Mouse (Mus musculus) T-helper 1 cell (primary cell): ENCODE results near the gene Cd3eap.

Experiments
- in situ Hi-C: fragments of 300-600 bp; cut with MboI, MseI; formaldehyde crosslinking; loops from one replicate; pipeline ENCODE4 v1.15.1; 2025; ENCODE audit warnings: high pct_unique_total_duplicates

Gene Cd3eap

DNA sequence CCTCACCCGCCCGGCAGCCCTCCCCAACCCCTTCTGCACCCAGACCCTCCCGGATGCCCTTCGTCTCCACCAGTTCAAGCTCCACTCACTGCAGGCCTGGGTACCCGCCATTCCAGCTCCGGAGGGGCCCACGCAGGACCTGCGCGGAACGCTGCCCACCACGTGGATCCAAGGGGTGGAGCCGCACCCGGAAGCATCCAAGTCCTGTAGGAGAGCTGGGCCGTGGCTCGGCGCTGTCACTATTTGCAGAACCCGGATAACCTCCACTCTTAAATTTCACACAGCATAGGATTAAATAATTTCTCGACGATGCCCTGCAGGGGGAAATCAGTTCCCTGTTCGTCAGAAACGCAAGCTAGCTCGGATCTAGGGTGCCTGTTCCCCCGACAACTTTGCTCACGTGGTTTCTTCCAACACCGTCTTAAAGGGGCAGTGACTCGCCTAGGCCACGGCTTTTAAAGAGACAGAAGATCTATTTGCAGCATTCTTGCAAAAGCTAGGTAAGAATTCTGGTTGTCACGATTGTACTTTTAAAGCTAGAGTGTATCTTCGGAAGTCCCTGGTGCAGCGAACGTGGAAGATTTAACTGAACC, at the start of gene Cd3eap, which contains the start of gene Ppp1r13l:
Gene Cd3eap, minus strand, starts transcription at position 185 of the 593 bp plus-strand sequence.
Gene Ppp1r13l, plus strand, starts transcription at position 451 of the 593 bp plus-strand sequence.
- in situ Hi-C loops = no loop called here

DNA sequence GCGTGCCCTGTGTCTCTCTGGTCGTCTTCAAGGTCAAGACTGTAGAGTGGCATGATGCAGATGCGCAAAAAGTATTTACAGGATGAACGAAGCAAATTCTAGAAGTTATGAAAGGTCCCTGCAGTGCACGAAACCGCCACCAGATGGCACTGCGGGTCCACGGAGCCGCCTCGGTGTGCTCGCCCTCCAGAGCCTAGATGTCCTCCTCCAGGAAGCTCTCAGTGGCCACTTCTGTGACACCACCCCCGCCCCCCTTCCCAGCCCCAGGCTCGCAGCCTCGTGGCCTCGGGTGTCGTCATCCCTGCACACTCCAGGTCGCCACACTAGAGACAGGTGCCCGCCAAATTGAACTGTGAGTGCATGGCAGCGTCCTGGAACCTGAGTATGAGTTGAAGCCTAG, 46.1 kb upstream of the Cd3eap start:
- in situ Hi-C loops = no loop called here

DNA sequence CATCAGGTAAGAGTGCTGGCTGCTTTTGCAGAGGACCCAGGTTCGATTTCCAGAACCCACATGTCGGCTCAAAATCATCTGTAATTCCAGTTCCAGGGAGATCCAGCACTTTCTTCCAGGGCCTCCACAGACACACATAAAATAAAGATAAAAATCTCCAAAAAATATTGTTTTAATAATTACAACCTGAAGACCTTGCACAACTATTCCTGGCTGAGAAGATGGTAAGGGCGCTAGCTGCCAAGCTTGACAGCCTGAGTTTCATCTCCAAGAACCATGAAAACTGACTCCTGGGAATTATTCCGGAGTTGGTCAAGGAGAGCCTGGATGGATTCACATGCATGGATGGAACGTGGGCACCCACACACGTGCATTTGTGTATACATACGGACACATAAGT, 45.2 kb upstream of the Cd3eap start, which contains the start of gene Ckm:
Gene Ckm, plus strand, starts transcription at position 301 of the 400 bp plus-strand sequence.
- in situ Hi-C loops = no loop called here

DNA sequence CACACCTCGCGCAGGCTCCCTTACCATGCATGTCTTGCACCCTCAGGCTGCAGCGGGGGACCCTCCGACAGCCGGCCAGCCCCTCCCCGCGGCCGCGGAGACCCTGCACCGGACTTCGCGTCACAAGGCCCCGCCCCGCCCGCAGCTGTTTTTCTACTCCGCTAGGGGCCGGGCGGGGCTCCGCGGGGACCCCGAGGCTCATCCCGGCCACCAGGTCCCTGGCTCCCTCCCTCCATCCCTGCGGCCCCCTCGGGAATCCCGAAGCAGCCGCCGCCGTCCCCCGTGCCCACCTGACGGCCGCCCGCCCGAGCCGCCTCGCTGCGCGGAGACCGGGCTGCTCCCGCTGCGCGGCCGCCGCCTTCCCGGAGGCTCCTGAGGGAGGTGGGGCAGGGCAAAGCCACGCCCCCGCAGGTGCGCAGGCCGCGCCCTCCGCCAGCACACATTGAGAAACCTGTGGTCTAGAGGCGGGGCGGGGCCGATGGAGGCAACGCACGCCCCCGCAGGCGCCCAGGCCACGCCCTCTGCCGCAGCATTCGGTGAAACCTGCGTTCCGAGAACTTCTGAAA, 44.5 kb upstream of the Cd3eap start, which contains the start of gene Klc3:
Gene Klc3, minus strand, starts transcription at position 374 of the 566 bp plus-strand sequence.
- in situ Hi-C loops = no loop called here

DNA sequence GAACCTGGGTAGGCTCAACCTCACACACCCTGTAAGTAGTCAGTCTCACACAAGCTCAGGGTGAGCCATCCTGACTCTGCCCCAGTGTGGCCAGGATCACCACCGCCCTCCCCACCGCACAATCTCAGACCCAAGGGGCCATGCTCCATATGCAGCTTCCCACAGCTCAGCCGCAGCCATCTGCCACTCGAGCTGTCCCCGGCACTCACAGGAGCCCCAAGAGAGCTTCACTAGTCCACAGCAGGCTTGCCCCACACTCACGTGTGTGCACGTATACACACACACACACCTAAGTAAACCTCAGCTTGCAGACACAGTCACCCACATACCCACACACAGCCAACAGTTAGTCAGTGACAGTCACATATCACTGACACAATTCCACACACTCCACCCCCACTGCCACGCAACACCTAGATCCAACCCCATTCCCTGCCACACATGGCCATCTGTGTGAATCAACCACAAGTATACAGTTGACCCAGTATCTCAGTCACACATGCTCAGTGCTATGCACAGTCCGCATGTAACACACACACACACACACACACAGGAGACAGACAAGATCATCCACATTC, 43.3 kb upstream of the Cd3eap start:
- in situ Hi-C loops = no loop called here

DNA sequence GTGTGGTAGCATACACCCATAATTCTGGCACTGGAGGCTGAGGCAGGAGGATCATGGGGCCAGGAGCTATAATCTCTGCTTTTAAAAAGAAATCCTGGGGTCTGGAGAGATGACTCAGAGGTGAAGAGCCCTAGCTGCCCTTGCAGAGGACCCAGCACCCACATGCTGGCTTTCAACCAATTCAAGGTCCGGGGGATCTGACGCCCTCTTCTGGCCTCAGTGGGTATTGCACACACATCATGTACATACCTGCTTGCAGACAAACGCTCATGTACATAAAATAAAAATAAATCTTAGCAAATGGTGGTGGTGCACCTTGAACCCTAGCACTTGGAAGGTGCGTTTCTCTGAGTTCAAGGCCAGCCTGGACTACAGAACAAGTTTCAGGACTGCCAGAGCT, 41.7 kb upstream of the Cd3eap start:
- in situ Hi-C loops = no loop called here

DNA sequence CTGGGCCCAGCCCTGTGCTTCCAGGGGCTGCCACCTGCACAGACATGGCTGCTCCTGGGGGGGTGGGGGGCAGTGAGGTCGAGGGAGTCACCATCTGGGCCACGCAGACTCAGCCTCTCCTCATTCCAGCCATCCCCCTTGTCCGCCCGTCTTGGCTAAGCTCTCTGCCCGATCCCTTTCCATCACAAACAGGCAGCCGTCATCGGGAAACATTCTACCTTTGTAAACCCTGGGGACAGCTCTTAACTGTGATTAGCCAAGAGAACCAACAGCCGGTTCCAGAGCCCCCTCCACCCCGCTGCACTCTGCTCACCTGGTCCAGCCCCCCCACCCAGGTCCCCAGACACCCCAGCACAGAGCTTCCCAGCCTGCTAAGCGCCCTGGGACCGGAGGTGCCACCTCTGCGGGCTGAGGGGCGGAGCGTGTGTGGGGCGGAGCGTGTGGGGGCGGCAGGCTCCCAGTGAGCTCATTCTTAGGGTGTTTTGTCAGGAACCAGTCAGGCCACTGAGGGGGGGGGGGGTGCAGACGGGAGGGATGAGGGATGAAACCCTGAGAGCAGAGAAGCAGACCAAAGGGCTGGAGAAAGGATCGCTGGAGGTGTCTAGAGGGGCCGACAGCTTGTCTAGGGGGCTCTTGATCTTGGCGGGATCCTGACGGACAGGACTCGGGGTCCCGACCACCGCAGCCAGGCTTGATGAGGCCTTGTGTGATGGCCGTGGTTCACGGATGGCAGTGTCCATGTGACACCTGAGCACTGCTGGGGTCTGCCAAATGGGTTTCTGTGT, 40.4 kb upstream of the Cd3eap start:
- in situ Hi-C loops = no loop called here

- in situ Hi-C loops = no loop called here
Observed at GRCm38 (mm10) chr7:19394484-19394883, 35.2 kb upstream of the Cd3eap start.

- in situ Hi-C loops = no loop called here
Observed at GRCm38 (mm10) chr7:19388699-19389413, 29.6 kb upstream of the Cd3eap start.

- in situ Hi-C loops = no loop called here
Observed at GRCm38 (mm10) chr7:19383708-19384107, 24.4 kb upstream of the Cd3eap start.

DNA sequence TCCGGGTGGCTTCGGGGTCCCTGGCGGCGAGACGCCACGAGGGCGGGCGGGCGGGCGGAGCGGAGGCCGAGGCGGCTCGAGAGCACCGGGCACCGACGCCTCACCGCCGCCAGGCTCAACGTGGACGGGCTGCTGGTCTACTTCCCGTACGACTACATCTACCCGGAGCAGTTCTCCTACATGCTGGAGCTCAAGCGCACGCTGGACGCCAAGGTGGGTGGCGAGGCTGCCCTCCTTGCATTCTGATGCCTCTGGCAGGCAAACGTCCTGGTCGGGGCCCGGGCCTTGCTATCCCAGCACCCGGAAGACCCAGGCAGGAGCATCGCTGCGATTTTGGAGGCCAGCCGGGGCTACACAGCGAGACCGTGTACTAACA, 22.9 kb upstream of the Cd3eap start:
- in situ Hi-C loops = no loop called here

- in situ Hi-C loops = no loop called here
Observed at GRCm38 (mm10) chr7:19381377-19382165, 22.3 kb upstream of the Cd3eap start, which contains the start of gene Ercc2. Gene Ercc2, plus strand, starts transcription at chr7:19382010.

DNA sequence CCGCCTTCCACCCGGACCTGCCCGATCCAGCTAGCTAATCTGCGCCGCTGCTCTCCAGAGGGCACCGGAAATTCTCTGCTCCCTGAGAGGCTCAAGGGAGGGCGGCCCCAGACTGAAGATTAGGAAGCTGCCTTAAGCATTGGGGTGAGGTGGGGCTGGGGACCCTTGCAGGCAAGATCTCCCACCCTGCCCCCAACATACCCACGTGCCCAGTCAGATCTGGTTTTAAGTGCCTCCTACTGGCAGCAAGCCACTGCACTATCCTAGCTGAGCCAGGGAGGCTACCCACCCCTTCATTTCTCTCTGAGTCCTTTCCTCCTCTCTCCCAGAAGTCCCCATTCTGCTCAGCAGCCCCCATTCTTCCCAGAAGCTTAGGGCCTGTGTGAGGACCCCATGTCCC, 18.8 kb upstream of the Cd3eap start:
- in situ Hi-C loops = no loop called here

DNA sequence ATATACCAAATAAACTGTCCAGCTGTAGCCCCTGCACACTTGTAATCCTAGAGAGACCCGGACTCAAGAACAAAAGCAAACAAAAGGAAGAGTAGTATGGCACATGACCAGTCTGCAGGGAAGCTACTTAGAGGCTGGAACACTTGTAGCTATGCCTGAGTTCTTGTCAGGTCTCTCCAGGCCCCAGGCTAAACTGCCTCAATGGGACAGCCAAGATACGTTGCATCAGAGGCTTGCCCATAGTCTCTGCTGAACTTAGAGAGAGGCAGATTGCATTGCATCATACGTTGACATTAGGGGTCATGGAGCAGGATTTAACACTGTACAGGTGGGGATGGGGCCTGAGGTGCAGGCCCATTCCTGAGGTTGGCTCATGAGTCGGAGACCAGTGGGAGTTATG, 16.7 kb upstream of the Cd3eap start:
- in situ Hi-C loops = no loop called here

DNA sequence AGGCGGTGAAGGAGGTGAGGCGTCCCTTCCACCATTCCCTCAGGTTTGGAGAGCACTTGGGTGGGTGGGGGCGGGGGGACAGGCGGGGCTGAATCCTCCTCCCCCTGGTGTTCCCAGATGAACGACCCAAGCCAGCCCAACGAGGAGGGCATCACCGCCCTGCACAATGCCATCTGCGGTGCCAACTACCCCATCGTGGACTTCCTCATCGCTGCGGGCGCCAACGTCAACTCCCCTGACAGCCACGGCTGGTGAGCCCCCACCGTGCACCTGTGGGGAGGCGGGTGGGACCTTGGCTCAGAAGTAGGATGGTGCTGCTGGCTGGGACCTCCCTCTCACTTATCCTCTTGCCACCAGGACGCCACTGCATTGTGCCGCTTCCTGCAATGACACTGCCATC, 16.1 kb upstream of the Cd3eap start:
- in situ Hi-C loops = no loop called here

DNA sequence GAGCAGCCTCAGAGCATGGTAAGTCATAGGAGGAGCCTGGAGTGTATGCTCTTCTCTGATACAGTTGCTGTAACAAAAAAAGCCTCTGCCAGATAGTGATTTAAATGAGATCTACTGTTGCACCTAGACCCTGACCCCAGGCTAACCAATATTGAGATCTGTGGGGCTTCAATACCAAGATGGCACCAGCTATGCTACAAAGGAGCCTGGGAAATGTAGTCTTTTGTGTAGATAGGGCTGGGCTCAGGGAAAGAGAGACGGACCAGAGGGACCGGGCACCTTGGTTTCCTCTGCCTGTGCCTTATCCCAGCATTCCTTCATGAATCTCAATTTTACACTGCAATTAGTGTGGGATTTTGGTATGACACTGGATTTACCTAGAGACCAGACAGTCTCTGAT, 14.1 kb upstream of the Cd3eap start:
- in situ Hi-C loops = no loop called here

- in situ Hi-C loops = no loop called here
Observed at GRCm38 (mm10) chr7:19369823-19370425, 10.6 kb upstream of the Cd3eap start.

DNA sequence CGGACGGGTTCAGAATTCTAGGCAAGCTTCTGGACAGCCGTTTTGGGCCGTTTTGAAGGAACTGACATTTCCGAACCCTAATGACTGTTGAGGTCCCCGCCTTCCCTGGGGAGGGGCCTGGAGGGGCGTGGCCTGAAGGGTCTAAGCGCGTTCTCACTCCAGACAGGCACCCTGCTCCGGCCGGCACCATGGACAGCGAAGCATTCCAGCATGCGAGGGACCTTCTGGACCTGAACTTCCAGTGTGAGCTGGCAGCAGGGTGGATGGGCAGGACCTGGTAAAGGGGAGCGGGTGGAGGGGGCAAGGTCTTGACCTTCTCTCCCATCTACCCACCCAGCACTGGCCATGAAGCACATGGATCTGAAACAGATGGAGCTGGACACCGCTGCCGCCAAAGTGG, 9.1 kb upstream of the Cd3eap start:
- in situ Hi-C loops = no loop called here

- in situ Hi-C loops = no loop called here
Observed at GRCm38 (mm10) chr7:19365376-19365775, 6.1 kb upstream of the Cd3eap start.

- in situ Hi-C loops = no loop called here
Observed at GRCm38 (mm10) chr7:19363881-19364280, 4.6 kb upstream of the Cd3eap start.

DNA sequence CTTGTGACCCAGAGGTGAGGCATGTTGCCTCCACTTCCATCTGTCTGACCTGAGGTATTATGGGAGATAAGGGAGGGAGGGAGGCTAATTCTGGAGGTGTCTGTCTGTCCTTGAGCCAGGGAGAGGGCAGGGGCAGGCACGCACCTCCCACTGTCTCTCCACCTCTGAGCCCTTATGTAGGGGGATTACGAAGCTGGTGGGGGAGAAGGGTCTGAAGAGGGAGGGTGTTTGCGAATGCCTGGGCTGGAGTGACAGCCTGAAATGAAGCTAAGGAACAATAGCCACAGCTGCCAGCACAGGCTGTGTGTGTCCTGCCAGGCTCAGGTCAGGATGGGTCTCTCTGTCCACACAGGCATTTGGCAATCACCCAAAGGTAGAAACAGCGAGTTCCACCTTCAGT, 3.0 kb upstream of the Cd3eap start:
- in situ Hi-C loops = no loop called here
